Mouse (Mus musculus) liver (tissue): ENCODE data around the gene Eps15l1.

Source experiments
- DNase-seq: peaks from one replicate; pipeline ENCODE4 v3.0.0-alpha.2; 2020; ENCODE audit warnings: mixed read lengths

Gene Eps15l1

GRCm38 (mm10) chr8:72318801-72319322 is 102.4 kb downstream of the Eps15l1 start, which contains the start of gene Klf2:
Gene Klf2, plus strand, starts transcription at chr8:72319033.
- DNase-seq: peak; percentile 89

GRCm38 (mm10) chr8:72317741-72318301 is 103.4 kb downstream of the Eps15l1 start:
- DNase-seq: no peak

GRCm38 (mm10) chr8:72316053-72316695 is 105.1 kb downstream of the Eps15l1 start:
- no peak for DNase-seq

GRCm38 (mm10) chr8:72312926-72313518 is 108.2 kb downstream of the Eps15l1 start:
- no peak for DNase-seq

- peak; percentile 24 for DNase-seq
These were observed 110.3 kb downstream of the Eps15l1 start for GRCm38 (mm10) chr8:72310849-72311506.

- DNase-seq: peak; percentile 40
These were observed 113.0 kb downstream of the Eps15l1 start for GRCm38 (mm10) chr8:72308276-72308675.

- no peak for DNase-seq
These were observed 114.3 kb downstream of the Eps15l1 start for GRCm38 (mm10) chr8:72306913-72307312.

- no peak for DNase-seq
These were observed 115.9 kb downstream of the Eps15l1 start, which contains the start of gene Gm10282 for GRCm38 (mm10) chr8:72305210-72305905. Gene Gm10282, minus strand, starts transcription at chr8:72305260.

- DNase-seq: peak; percentile 25
These were observed 117.6 kb downstream of the Eps15l1 start for GRCm38 (mm10) chr8:72303633-72304032.

- no peak for DNase-seq
These were observed 118.2 kb downstream of the Eps15l1 start for GRCm38 (mm10) chr8:72302986-72303612.

GRCm38 (mm10) chr8:72301497-72301896 is 119.8 kb downstream of the Eps15l1 start:
- DNase-seq: no peak

GRCm38 (mm10) chr8:72300654-72301400 is 120.4 kb downstream of the Eps15l1 start:
- DNase-seq: no peak

- no peak for DNase-seq
These were observed 122.3 kb downstream of the Eps15l1 start for GRCm38 (mm10) chr8:72298928-72299327.

- DNase-seq: no peak
These were observed 124.7 kb downstream of the Eps15l1 start for GRCm38 (mm10) chr8:72296561-72296960.

GRCm38 (mm10) chr8:72295679-72296078 is 125.6 kb downstream of the Eps15l1 start:
- peak; percentile 45 for DNase-seq

- no peak for DNase-seq
These were observed 126.1 kb downstream of the Eps15l1 start for GRCm38 (mm10) chr8:72295125-72295524.

GRCm38 (mm10) chr8:72293309-72293708 is 128.0 kb downstream of the Eps15l1 start:
- no peak for DNase-seq

- no peak for DNase-seq
These were observed 130.2 kb downstream of the Eps15l1 start for GRCm38 (mm10) chr8:72291104-72291503.
